In genomic region chr12:25165650-25166049, GRCm38 (mm10) we compare ENCODE assay signal across 12 mouse cellular contexts.
A peak's percentile ranks its signal among the peaks of the same experiment; 100 is the strongest.
DNase-seq lines count a peak whose midpoint lies in the region; ATAC-seq lines count a peak whose summit lies in the region.
"Had no signal": no experiment of that assay in that cellular context is flagged by ENCODE, and none has a peak within 500 bp of the region (broad histone marks: within the 10 kb centered on the region; RNA-seq: fewer than 3 reads in every experiment).

No protein-coding gene starts in this region.

- no peaks in the 10 kb centered on the region for H3K27me3 ChIP-seq in heart, embryonic 12.5 days (replicated peaks)
- H3K27me3 ChIP-seq: forebrain, embryonic 12.5 days; limb, embryonic 15.5 days had no signal

- H3K4me2 ChIP-seq in heart, embryonic 12.5 days = no peak overlapping the region
- H3K4me2 ChIP-seq: forebrain, embryonic 12.5 days; limb, embryonic 15.5 days had no signal

- DNase-seq in heart, adult 9 months (ENCODE audit: low spot score in 2 of 2) = peak; percentile 29 to 67
- peak; percentile 13 for DNase-seq in 3T3-L1 (ENCODE audit: low read depth, low spot score)
- DNase-seq in adrenal gland, postnatal 14 days = peak; percentile 76
- DNase-seq in kidney, postnatal 14 days = peak; percentile 53
- no peak for DNase-seq in frontal cortex, postnatal 36 days (ENCODE audit: low spot score in 2 of 2)
- DNase-seq in urinary bladder, postnatal 10 days (ENCODE audit: low spot score) = no peak
- DNase-seq in urinary bladder, postnatal 25 days (ENCODE audit: low spot score) = no peak
- DNase-seq: cerebellum, adult 9-10 months had no signal

- H3K36me3 ChIP-seq in heart, embryonic 12.5 days = no peaks in the 10 kb centered on the region
- H3K36me3 ChIP-seq: forebrain, embryonic 12.5 days; limb, embryonic 15.5 days had no signal

- no peak overlapping the region for H3K4me3 ChIP-seq in heart, embryonic 12.5 days
- H3K4me3 ChIP-seq: forebrain, embryonic 12.5 days; limb, embryonic 15.5 days had no signal

- no peak for ATAC-seq in heart, embryonic 12.5 days (ENCODE audit: insufficient number of reproducible peaks, low FRiP score)
- ATAC-seq: hindbrain, embryonic 16.5 days had no signal

- no peaks in the 10 kb centered on the region for H3K9me3 ChIP-seq in heart, embryonic 12.5 days (replicated peaks)
- H3K9me3 ChIP-seq: forebrain, embryonic 12.5 days; limb, embryonic 15.5 days had no signal

- no peak overlapping the region for H3K9ac ChIP-seq in heart, embryonic 12.5 days
- H3K9ac ChIP-seq: forebrain, embryonic 12.5 days; limb, embryonic 15.5 days had no signal

- peaks cover 48% of the 10 kb centered on the region for H3K4me1 ChIP-seq in heart, embryonic 12.5 days (replicated peaks)

- WGBS in heart, embryonic 12.5 days = 68% methylated on average over 3 of the region's 3 CpGs

- H3K27ac ChIP-seq in heart, embryonic 12.5 days (ENCODE audit: poor library complexity, severe bottlenecking) = no peak overlapping the region
- H3K27ac ChIP-seq: forebrain, embryonic 12.5 days; limb, embryonic 15.5 days had no signal

Comparison
In these comparisons a context has a peak if more than half of its experiments do, and no peak if none do; other contexts are left out.
1. DNase-seq: peak in heart, adult 9 months (2 of 2), 3T3-L1 (single experiment), adrenal gland, postnatal 14 days (single experiment) and kidney, postnatal 14 days (single experiment); none in frontal cortex, postnatal 36 days (0 of 2), urinary bladder, postnatal 10 days (single experiment) and urinary bladder, postnatal 25 days (single experiment).